Mouse (Mus musculus): ENCODE measurements at regions not wholly inside any gene's neighbourhood (a gene's known extent, or its start where the extent isn't known, plus 50 kb on each side); places are given as distances from the start of the nearest gene placed in this dataset.
A peak's percentile ranks its signal among the peaks of the same experiment; 100 is the strongest.

GRCm38 (mm10) chr1:42755958-42756357 lies 60.4 kb downstream of the Pou3f3 start:
- Histone ChIP-seq H3K4me3 (replicated peaks; ENCODE audit: low read length) (no peak overlapping the region), H3K27me3 (replicated peaks; ENCODE audit: control insufficient read depth, insufficient read depth, low read length) (no peaks in the 10 kb centered on the region), H3K9me3 (ENCODE audit: control insufficient read depth, low read length) (no peaks in the 10 kb centered on the region), H3K9ac (replicated peaks; ENCODE audit: low read depth, low read length) (no peak overlapping the region), H3K36me3 (ENCODE audit: control insufficient read depth, insufficient read depth) (no peaks in the 10 kb centered on the region), H3K4me2 (ENCODE audit: low read length) (no peak overlapping the region), H3K4me1 (replicated peaks; ENCODE audit: control insufficient read depth, insufficient read depth, low read length) (no peaks in the 10 kb centered on the region), H3K27ac (ENCODE audit: low read length) (no peak overlapping the region)
- no peak for ATAC-seq
- WGBS: 84% methylated on average over 5 of the region's 5 CpGs

- H3K4me3 ChIP-seq (replicated peaks; ENCODE audit: low read length): no peak overlapping the region
- no peaks in the 10 kb centered on the region for H3K4me1 ChIP-seq (replicated peaks; ENCODE audit: control insufficient read depth, insufficient read depth, low read length)
- no peak for ATAC-seq
- H3K27ac ChIP-seq (ENCODE audit: low read length): no peak overlapping the region
- no peak overlapping the region for H3K9ac ChIP-seq (replicated peaks; ENCODE audit: low read depth, low read length)
- H3K4me2 ChIP-seq (ENCODE audit: low read length): no peak overlapping the region
- H3K36me3 ChIP-seq (ENCODE audit: control insufficient read depth, insufficient read depth): no peaks in the 10 kb centered on the region
- H3K27me3 ChIP-seq (replicated peaks; ENCODE audit: control insufficient read depth, insufficient read depth, low read length): no peaks in the 10 kb centered on the region
- H3K9me3 ChIP-seq (ENCODE audit: control insufficient read depth, low read length): no peaks in the 10 kb centered on the region
Observed at GRCm38 (mm10) chr1:42756497-42756896, 60.9 kb downstream of the Pou3f3 start.

GRCm38 (mm10) chr1:42763447-42763846 lies 67.9 kb downstream of the Pou3f3 start:
- WGBS: 58% methylated on average over 2 of the region's 2 CpGs
- ATAC-seq: no peak
- Histone ChIP-seq H3K9ac (replicated peaks; ENCODE audit: low read depth, low read length) (no peak overlapping the region), H3K4me1 (replicated peaks; ENCODE audit: control insufficient read depth, insufficient read depth, low read length) (no peaks in the 10 kb centered on the region), H3K36me3 (ENCODE audit: control insufficient read depth, insufficient read depth) (no peaks in the 10 kb centered on the region), H3K27me3 (replicated peaks; ENCODE audit: control insufficient read depth, insufficient read depth, low read length) (no peaks in the 10 kb centered on the region), H3K27ac (ENCODE audit: low read length) (no peak overlapping the region), H3K4me3 (replicated peaks; ENCODE audit: low read length) (no peak overlapping the region), H3K9me3 (ENCODE audit: control insufficient read depth, low read length) (no peaks in the 10 kb centered on the region), H3K4me2 (ENCODE audit: low read length) (no peak overlapping the region)

- Histone ChIP-seq H3K27ac (ENCODE audit: low read length) (no peak overlapping the region), H3K4me1 (replicated peaks; ENCODE audit: control insufficient read depth, insufficient read depth, low read length) (no peaks in the 10 kb centered on the region), H3K9me3 (ENCODE audit: control insufficient read depth, low read length) (no peaks in the 10 kb centered on the region), H3K4me3 (replicated peaks; ENCODE audit: low read length) (no peak overlapping the region), H3K27me3 (replicated peaks; ENCODE audit: control insufficient read depth, insufficient read depth, low read length) (no peaks in the 10 kb centered on the region), H3K4me2 (ENCODE audit: low read length) (no peak overlapping the region), H3K9ac (replicated peaks; ENCODE audit: low read depth, low read length) (no peak overlapping the region), H3K36me3 (ENCODE audit: control insufficient read depth, insufficient read depth) (no peaks in the 10 kb centered on the region)
- WGBS: 6% methylated on average over 2 of the region's 2 CpGs
- ATAC-seq: no peak
Observed at GRCm38 (mm10) chr1:42764048-42764447, 68.5 kb downstream of the Pou3f3 start.

- Histone ChIP-seq H3K4me2 (ENCODE audit: low read length) (no peak overlapping the region), H3K27ac (ENCODE audit: low read length) (no peak overlapping the region), H3K9ac (replicated peaks; ENCODE audit: low read depth, low read length) (no peak overlapping the region), H3K36me3 (ENCODE audit: control insufficient read depth, insufficient read depth) (no peaks in the 10 kb centered on the region), H3K4me3 (replicated peaks; ENCODE audit: low read length) (no peak overlapping the region), H3K4me1 (replicated peaks; ENCODE audit: control insufficient read depth, insufficient read depth, low read length) (no peaks in the 10 kb centered on the region), H3K9me3 (ENCODE audit: control insufficient read depth, low read length) (no peaks in the 10 kb centered on the region), H3K27me3 (replicated peaks; ENCODE audit: control insufficient read depth, insufficient read depth, low read length) (no peaks in the 10 kb centered on the region)
- WGBS: 76% methylated on average over 9 of the region's 9 CpGs
- ATAC-seq: no peak
Observed at GRCm38 (mm10) chr1:42770085-42770484, 74.5 kb downstream of the Pou3f3 start.

- ATAC-seq: no peak
Observed at GRCm38 (mm10) chr1:42772000-42772399, 76.4 kb downstream of the Pou3f3 start.

GRCm38 (mm10) chr1:42773851-42774464 lies 77.1 kb upstream of the Mrps9 start:
- no peak overlapping the region for H3K27ac ChIP-seq (ENCODE audit: low read length)
- no peak for ATAC-seq
- H3K27me3 ChIP-seq (replicated peaks; ENCODE audit: control insufficient read depth, insufficient read depth, low read length): no peaks in the 10 kb centered on the region
- WGBS: 83% methylated on average over 20 of the region's 20 CpGs
- H3K4me3 ChIP-seq (replicated peaks; ENCODE audit: low read length): no peak overlapping the region
- H3K4me1 ChIP-seq (replicated peaks; ENCODE audit: control insufficient read depth, insufficient read depth, low read length): no peaks in the 10 kb centered on the region; the same call in 1 of the 2 replicates
- H3K4me2 ChIP-seq (ENCODE audit: low read length): no peak overlapping the region
- H3K9ac ChIP-seq (replicated peaks; ENCODE audit: low read depth, low read length): no peak overlapping the region
- H3K36me3 ChIP-seq (ENCODE audit: control insufficient read depth, insufficient read depth): no peaks in the 10 kb centered on the region
- no peaks in the 10 kb centered on the region for H3K9me3 ChIP-seq (ENCODE audit: control insufficient read depth, low read length)

More at GRCm38 (mm10) chr1:42772000-42772399, 76.4 kb downstream of the Pou3f3 start:
- H3K9me3 ChIP-seq (ENCODE audit: control insufficient read depth, low read length): no peaks in the 10 kb centered on the region
- no peak overlapping the region for H3K4me3 ChIP-seq (replicated peaks; ENCODE audit: low read length)
- no peak overlapping the region for H3K27ac ChIP-seq (ENCODE audit: low read length)
- 73% methylated on average over 6 of the region's 6 CpGs for WGBS
- H3K4me1 ChIP-seq (replicated peaks; ENCODE audit: control insufficient read depth, insufficient read depth, low read length): no peaks in the 10 kb centered on the region; the same call in 1 of the 2 replicates
- no peaks in the 10 kb centered on the region for H3K36me3 ChIP-seq (ENCODE audit: control insufficient read depth, insufficient read depth)
- no peaks in the 10 kb centered on the region for H3K27me3 ChIP-seq (replicated peaks; ENCODE audit: control insufficient read depth, insufficient read depth, low read length)
- H3K9ac ChIP-seq (replicated peaks; ENCODE audit: low read depth, low read length): no peak overlapping the region
- no peak overlapping the region for H3K4me2 ChIP-seq (ENCODE audit: low read length)

GRCm38 (mm10) chr1:42774971-42775892 lies 75.8 kb upstream of the Mrps9 start:
- Histone ChIP-seq H3K4me3 (replicated peaks; ENCODE audit: low read length) (no peak overlapping the region), H3K27me3 (replicated peaks; ENCODE audit: control insufficient read depth, insufficient read depth, low read length) (no peaks in the 10 kb centered on the region), H3K27ac (ENCODE audit: low read length) (no peak overlapping the region), H3K4me1 (replicated peaks; ENCODE audit: control insufficient read depth, insufficient read depth, low read length) (peaks cover 2% of the 10 kb centered on the region; the same call in 1 of the 2 replicates), H3K4me2 (ENCODE audit: low read length) (no peak overlapping the region), H3K36me3 (ENCODE audit: control insufficient read depth, insufficient read depth) (no peaks in the 10 kb centered on the region), H3K9ac (replicated peaks; ENCODE audit: low read depth, low read length) (no peak overlapping the region), H3K9me3 (ENCODE audit: control insufficient read depth, low read length) (no peaks in the 10 kb centered on the region)
- WGBS: 61% methylated on average over 7 of the region's 7 CpGs
- ATAC-seq: peak; percentile 84

- Histone ChIP-seq H3K4me3 (replicated peaks; ENCODE audit: low read length) (no peak overlapping the region), H3K9ac (replicated peaks; ENCODE audit: low read depth, low read length) (no peak overlapping the region), H3K36me3 (ENCODE audit: control insufficient read depth, insufficient read depth) (no peaks in the 10 kb centered on the region), H3K27ac (ENCODE audit: low read length) (no peak overlapping the region), H3K4me1 (replicated peaks; ENCODE audit: control insufficient read depth, insufficient read depth, low read length) (peaks cover 5% of the 10 kb centered on the region; the same call in 1 of the 2 replicates), H3K4me2 (ENCODE audit: low read length) (no peak overlapping the region), H3K27me3 (replicated peaks; ENCODE audit: control insufficient read depth, insufficient read depth, low read length) (no peaks in the 10 kb centered on the region), H3K9me3 (ENCODE audit: control insufficient read depth, low read length) (no peaks in the 10 kb centered on the region)
- ATAC-seq: no peak
- WGBS: 73% methylated on average over 2 of the region's 2 CpGs
Observed at GRCm38 (mm10) chr1:42775893-42776287, 75.1 kb upstream of the Mrps9 start.

Data from forebrain, embryonic 16.5 days (tissue).